Mouse (Mus musculus): Measurements from ENCODE around the gene Nap1l1. TPM values are rescaled to one million over a fixed set of nuclear protein-coding genes. Genes with fewer than 3 reads are reported as not detected.

Gene Nap1l1
- polyA plus RNA-seq, 1 experiment from 2014 or later: 248 TPM

DNA sequence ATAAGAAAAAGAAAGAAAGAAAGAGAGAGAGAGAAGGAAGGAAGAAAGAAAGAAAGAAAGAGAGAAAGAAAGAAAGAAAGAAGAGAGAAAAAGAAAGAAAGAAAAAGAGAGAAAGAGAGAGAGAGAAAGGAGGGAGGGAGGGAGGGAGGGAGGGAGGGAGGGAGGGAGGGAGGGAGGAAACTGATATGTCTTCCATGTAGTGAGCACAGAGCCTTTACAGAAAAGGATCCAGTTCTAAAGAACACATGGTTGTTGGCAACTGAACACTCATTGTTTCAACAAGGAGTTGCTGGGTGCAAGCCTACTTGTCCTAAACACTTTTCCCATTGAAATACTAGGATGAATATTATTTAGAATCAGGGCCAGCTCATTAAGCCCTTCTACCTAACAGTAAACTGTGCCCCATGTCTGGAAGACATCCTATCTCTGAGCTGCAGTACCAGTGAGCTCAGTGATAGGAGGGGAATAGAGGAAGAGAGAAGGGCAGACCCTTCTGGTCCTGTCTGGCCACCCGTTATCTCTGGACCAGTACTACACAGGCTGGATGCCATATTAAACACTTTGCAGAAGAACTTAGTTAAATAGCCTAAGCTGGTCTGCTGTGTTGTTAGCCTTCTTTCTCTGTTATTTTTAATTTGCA, 21.2 kb upstream of the Nap1l1 start:
- DNase-seq (ENCODE audit: low spot score) (no peak), ATAC-seq (replicated peaks; ENCODE audit: low FRiP score, low TSS enrichment, low read depth) (no peak)
- no peaks in the 10 kb centered on the region for H3K27me3 ChIP-seq (replicated peaks; ENCODE audit: control insufficient read depth, insufficient read depth, low read length)
- 72% methylated on average over 1 of the region's 1 CpGs for WGBS
- H3K27ac ChIP-seq (ENCODE audit: low read depth): no peak overlapping the region
- H3K4me3 ChIP-seq (ENCODE audit: low read depth, low read length): no peak overlapping the region
- no peak overlapping the region for H3K4me2 ChIP-seq (ENCODE audit: low read length)
- no peaks in the 10 kb centered on the region for H3K36me3 ChIP-seq (ENCODE audit: control insufficient read depth, insufficient read depth, low read length)
- no peak overlapping the region for H3K9ac ChIP-seq (ENCODE audit: low read length)
- H3K9me3 ChIP-seq (ENCODE audit: control insufficient read depth, low read length): no peaks in the 10 kb centered on the region
- no peaks in the 10 kb centered on the region for H3K4me1 ChIP-seq (replicated peaks; ENCODE audit: control insufficient read depth, insufficient read depth, low read length)

DNA sequence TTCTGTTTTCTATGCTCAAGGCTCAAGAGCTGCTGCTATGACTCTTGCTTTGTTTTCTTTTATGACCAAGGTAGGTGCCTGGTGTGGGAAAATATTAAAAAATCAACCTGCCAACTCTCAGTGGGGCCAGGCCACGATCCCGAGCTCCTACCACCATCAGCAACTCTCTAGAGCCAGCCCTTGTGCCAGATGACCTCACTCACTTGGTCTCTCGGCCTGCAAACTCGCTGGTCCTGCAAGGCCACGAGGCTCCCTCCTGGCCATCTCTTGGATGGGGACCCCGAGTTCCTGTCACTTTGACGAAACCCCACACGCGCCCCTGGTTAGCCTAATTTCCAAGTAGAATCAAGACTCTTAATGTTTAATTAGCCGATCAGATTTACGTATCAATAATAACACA, 20.6 kb upstream of the Nap1l1 start:
- H3K27me3 ChIP-seq (replicated peaks; ENCODE audit: control insufficient read depth, insufficient read depth, low read length): no peaks in the 10 kb centered on the region
- no peak overlapping the region for H3K4me3 ChIP-seq (ENCODE audit: low read depth, low read length)
- no peak for DNase-seq (ENCODE audit: low spot score)
- no peaks in the 10 kb centered on the region for H3K4me1 ChIP-seq (replicated peaks; ENCODE audit: control insufficient read depth, insufficient read depth, low read length)
- H3K36me3 ChIP-seq (ENCODE audit: control insufficient read depth, insufficient read depth, low read length): no peaks in the 10 kb centered on the region
- H3K9me3 ChIP-seq (ENCODE audit: control insufficient read depth, low read length): no peaks in the 10 kb centered on the region
- H3K9ac ChIP-seq (ENCODE audit: low read length): no peak overlapping the region
- 92% methylated on average over 11 of the region's 11 CpGs for WGBS
- no peak for ATAC-seq (replicated peaks; ENCODE audit: low FRiP score, low TSS enrichment, low read depth)
- H3K27ac ChIP-seq (ENCODE audit: low read depth): no peak overlapping the region
- no peak overlapping the region for H3K4me2 ChIP-seq (ENCODE audit: low read length)

DNA sequence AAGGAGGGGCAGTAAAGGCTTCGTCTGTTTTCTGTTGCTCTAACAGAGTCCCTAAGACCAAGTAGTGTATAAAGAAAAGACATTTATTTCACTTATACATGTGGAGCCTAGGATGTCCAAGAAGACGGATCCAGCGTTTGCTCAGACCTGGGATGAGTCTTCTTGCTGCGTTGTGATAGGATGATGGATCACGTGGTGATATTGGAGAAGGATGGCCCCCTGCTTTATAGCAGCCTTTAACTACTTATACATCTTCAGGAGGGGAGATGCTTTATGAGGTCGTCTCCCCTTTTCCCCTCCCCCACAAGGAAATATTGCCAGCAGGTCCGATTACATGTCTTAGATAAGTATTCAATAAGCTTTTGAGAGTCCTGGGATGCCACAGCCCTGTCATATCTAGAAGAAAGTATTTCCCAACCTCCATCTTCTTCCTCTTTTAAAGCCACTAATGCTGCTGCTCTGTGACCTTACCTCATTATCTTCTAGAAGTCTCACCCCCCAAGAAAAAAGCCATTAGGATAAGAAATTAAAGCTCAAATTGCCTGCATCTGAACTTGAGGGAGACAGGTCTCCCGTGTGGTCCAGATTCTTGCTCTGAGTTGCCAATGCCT, 18.2 kb upstream of the Nap1l1 start:
- Histone ChIP-seq H3K9me3 (ENCODE audit: control insufficient read depth, low read length) (no peaks in the 10 kb centered on the region), H3K27me3 (replicated peaks; ENCODE audit: control insufficient read depth, insufficient read depth, low read length) (no peaks in the 10 kb centered on the region), H3K4me2 (ENCODE audit: low read length) (no peak overlapping the region), H3K4me3 (ENCODE audit: low read depth, low read length) (no peak overlapping the region), H3K4me1 (replicated peaks; ENCODE audit: control insufficient read depth, insufficient read depth, low read length) (no peaks in the 10 kb centered on the region), H3K36me3 (ENCODE audit: control insufficient read depth, insufficient read depth, low read length) (no peaks in the 10 kb centered on the region), H3K27ac (ENCODE audit: low read depth) (no peak overlapping the region), H3K9ac (ENCODE audit: low read length) (no peak overlapping the region)
- ATAC-seq (replicated peaks; ENCODE audit: low FRiP score, low TSS enrichment, low read depth) (no peak), DNase-seq (ENCODE audit: low spot score) (no peak)
- 64% methylated on average over 8 of the region's 8 CpGs for WGBS

DNA sequence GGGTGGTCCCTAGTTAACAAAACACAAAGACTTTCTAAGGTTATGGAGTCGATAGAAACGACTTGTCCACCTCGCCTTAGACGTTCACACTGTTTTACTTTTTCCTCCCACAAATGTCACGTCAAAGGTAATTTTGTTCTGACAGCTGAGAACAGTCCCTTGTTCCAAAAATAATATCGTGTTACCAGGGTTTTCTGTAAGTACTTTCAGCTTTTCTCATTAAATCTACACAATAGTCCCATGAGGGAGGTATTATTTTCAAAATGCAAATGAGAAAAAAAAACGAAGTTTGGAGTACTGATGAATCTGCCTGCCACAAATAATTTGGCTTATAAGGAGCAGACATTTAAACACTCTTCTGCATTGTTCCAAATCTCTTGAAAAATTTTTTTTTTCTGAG, 14.9 kb upstream of the Nap1l1 start:
- Histone ChIP-seq H3K4me3 (ENCODE audit: low read depth, low read length) (no peak overlapping the region), H3K9me3 (ENCODE audit: control insufficient read depth, low read length) (no peaks in the 10 kb centered on the region), H3K27ac (ENCODE audit: low read depth) (no peak overlapping the region), H3K9ac (ENCODE audit: low read length) (no peak overlapping the region), H3K4me2 (ENCODE audit: low read length) (no peak overlapping the region), H3K27me3 (replicated peaks; ENCODE audit: control insufficient read depth, insufficient read depth, low read length) (no peaks in the 10 kb centered on the region), H3K36me3 (ENCODE audit: control insufficient read depth, insufficient read depth, low read length) (no peaks in the 10 kb centered on the region), H3K4me1 (replicated peaks; ENCODE audit: control insufficient read depth, insufficient read depth, low read length) (no peaks in the 10 kb centered on the region)
- DNase-seq (ENCODE audit: low spot score) (no peak), ATAC-seq (replicated peaks; ENCODE audit: low FRiP score, low TSS enrichment, low read depth) (no peak)
- 78% methylated on average over 7 of the region's 7 CpGs for WGBS

DNA sequence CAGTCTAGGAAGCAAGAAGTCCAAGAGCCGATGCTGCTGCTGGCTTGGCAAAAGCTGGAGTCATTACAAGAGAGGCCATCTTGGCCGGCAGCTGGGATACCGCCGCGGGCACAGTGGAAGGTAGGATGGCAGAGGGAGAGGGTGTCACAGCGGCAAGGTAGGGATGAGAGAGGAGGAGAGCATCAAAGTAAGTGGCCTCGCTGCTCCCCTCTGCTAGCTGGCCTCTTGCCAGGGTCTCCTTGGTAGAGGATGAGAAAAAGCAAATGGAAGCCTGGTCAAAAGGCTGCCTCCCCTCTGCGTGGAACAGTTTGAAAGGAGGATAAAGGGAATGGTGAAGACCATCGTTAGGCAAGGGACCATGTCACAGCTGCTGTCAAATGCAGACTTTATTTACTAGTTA, 14.0 kb upstream of the Nap1l1 start:
- H3K4me1 ChIP-seq (replicated peaks; ENCODE audit: control insufficient read depth, insufficient read depth, low read length): no peaks in the 10 kb centered on the region
- no peak overlapping the region for H3K4me3 ChIP-seq (ENCODE audit: low read depth, low read length)
- WGBS: 72% methylated on average over 9 of the region's 9 CpGs
- no peaks in the 10 kb centered on the region for H3K9me3 ChIP-seq (ENCODE audit: control insufficient read depth, low read length)
- H3K4me2 ChIP-seq (ENCODE audit: low read length): no peak overlapping the region
- DNase-seq (ENCODE audit: low spot score) (peak; percentile 53), ATAC-seq (replicated peaks; ENCODE audit: low FRiP score, low TSS enrichment, low read depth) (no peak)
- H3K27ac ChIP-seq (ENCODE audit: low read depth): no peak overlapping the region
- no peaks in the 10 kb centered on the region for H3K36me3 ChIP-seq (ENCODE audit: control insufficient read depth, insufficient read depth, low read length)
- no peaks in the 10 kb centered on the region for H3K27me3 ChIP-seq (replicated peaks; ENCODE audit: control insufficient read depth, insufficient read depth, low read length)
- H3K9ac ChIP-seq (ENCODE audit: low read length): no peak overlapping the region

DNA sequence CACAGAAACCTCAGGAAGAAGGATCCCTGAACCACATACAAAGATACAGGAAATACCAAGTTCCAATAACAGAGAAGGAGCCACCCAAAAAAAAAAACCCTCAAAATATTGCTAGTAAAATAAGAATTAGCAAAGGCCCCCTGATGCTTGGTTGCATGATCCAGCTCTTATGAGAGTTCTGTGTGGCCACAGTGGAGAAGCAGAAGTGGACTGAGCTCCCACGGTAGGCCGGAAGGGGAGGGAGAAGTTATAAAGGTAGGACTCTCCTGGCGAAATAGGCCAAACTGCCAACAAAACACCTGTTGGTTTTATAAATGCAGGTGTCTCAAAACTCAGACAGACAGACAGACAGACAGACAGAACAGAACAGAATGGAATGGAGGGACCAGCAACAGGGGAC, 13.1 kb upstream of the Nap1l1 start:
- Histone ChIP-seq H3K27me3 (replicated peaks; ENCODE audit: control insufficient read depth, insufficient read depth, low read length) (no peaks in the 10 kb centered on the region), H3K27ac (ENCODE audit: low read depth) (no peak overlapping the region), H3K4me1 (replicated peaks; ENCODE audit: control insufficient read depth, insufficient read depth, low read length) (no peaks in the 10 kb centered on the region), H3K9ac (ENCODE audit: low read length) (no peak overlapping the region), H3K36me3 (ENCODE audit: control insufficient read depth, insufficient read depth, low read length) (no peaks in the 10 kb centered on the region), H3K4me2 (ENCODE audit: low read length) (no peak overlapping the region), H3K4me3 (ENCODE audit: low read depth, low read length) (no peak overlapping the region), H3K9me3 (ENCODE audit: control insufficient read depth, low read length) (no peaks in the 10 kb centered on the region)
- DNase-seq (ENCODE audit: low spot score) (no peak), ATAC-seq (replicated peaks; ENCODE audit: low FRiP score, low TSS enrichment, low read depth) (no peak)
- 91% methylated on average over 3 of the region's 3 CpGs for WGBS

DNA sequence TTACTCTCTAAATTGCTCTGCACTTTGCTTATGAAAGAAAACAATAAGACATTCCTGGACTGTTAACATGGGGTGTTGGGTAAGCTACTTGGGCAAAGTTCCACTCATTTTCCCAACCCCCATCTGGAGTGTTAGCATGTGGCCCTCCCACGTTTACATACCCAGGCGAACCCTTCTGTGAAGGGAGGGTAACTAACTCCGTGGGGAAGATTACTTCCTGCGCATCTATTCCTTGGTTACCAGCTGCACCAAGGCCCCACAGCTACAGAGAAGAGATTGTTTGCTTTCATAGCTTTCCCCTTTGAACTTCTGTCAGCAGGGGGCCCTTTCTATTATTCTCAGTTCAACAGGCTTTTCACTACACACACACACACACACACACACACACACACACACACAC, 12.6 kb upstream of the Nap1l1 start:
- no peaks in the 10 kb centered on the region for H3K4me1 ChIP-seq (replicated peaks; ENCODE audit: control insufficient read depth, insufficient read depth, low read length)
- H3K9me3 ChIP-seq (ENCODE audit: control insufficient read depth, low read length): no peaks in the 10 kb centered on the region
- no peak for DNase-seq (ENCODE audit: low spot score)
- no peaks in the 10 kb centered on the region for H3K27me3 ChIP-seq (replicated peaks; ENCODE audit: control insufficient read depth, insufficient read depth, low read length)
- no peak for ATAC-seq (replicated peaks; ENCODE audit: low FRiP score, low TSS enrichment, low read depth)
- no peak overlapping the region for H3K27ac ChIP-seq (ENCODE audit: low read depth)
- H3K36me3 ChIP-seq (ENCODE audit: control insufficient read depth, insufficient read depth, low read length): no peaks in the 10 kb centered on the region
- 33% methylated on average over 4 of the region's 4 CpGs for WGBS
- no peak overlapping the region for H3K9ac ChIP-seq (ENCODE audit: low read length)
- no peak overlapping the region for H3K4me3 ChIP-seq (ENCODE audit: low read depth, low read length)
- no peak overlapping the region for H3K4me2 ChIP-seq (ENCODE audit: low read length)

DNA sequence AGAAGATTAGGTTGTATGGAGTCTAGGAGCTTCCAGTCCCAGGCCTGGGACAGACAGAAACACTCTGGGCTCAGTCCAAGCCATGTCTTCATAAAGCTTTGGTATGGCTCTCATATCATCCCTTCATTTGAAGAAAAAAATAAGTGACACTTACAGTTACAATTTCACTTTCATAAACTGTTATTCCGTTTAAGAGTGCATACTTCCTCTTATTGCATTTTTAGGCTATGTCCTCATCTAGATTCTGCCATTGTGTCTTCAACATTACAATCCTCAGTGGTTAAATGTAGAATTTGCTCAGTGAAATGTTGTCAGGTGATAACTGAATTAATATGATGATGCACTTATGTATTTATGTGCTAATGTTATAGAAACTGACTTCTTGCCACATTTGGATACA, 8.2 kb upstream of the Nap1l1 start:
- Histone ChIP-seq H3K9ac (ENCODE audit: low read length) (no peak overlapping the region), H3K9me3 (ENCODE audit: control insufficient read depth, low read length) (no peaks in the 10 kb centered on the region)
- WGBS: 77% methylated on average over 1 of the region's 1 CpGs

DNA sequence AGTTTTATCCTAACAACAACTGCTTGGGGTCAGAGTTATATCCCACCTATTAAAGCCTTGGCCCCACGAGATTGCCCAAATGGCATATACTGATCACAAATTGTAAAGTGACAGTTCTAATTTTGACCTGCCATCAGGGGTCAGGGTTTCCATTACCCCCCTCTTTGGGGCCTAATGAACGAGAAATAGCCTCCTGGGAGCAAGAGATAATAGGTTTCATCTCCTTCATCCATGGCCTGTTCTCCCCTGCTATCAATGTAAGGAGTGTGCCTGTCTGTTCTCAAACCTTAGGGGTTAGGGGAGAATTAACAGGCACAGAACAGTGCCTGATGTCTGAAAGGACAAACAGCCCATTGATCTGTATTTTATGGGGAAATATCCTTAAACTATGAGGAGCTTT, 7.6 kb upstream of the Nap1l1 start:
- Histone ChIP-seq H3K36me3 (ENCODE audit: control insufficient read depth, insufficient read depth, low read length) (no peaks in the 10 kb centered on the region), H3K9me3 (ENCODE audit: control insufficient read depth, low read length) (no peaks in the 10 kb centered on the region), H3K9ac (ENCODE audit: low read length) (no peak overlapping the region), H3K4me3 (ENCODE audit: low read depth, low read length) (no peak overlapping the region), H3K27ac (ENCODE audit: low read depth) (no peak overlapping the region), H3K4me2 (ENCODE audit: low read length) (no peak overlapping the region), H3K4me1 (replicated peaks; ENCODE audit: control insufficient read depth, insufficient read depth, low read length) (no peaks in the 10 kb centered on the region), H3K27me3 (replicated peaks; ENCODE audit: control insufficient read depth, insufficient read depth, low read length) (no peaks in the 10 kb centered on the region)
- ATAC-seq (replicated peaks; ENCODE audit: low FRiP score, low TSS enrichment, low read depth) (no peak), DNase-seq (ENCODE audit: low spot score) (no peak)
- 56% methylated on average over 2 of the region's 2 CpGs for WGBS

More for the DNA sequence above, 8.2 kb upstream of the Nap1l1 start:
- H3K4me3 ChIP-seq (ENCODE audit: low read depth, low read length): no peak overlapping the region
- H3K27ac ChIP-seq (ENCODE audit: low read depth): no peak overlapping the region
- ATAC-seq (replicated peaks; ENCODE audit: low FRiP score, low TSS enrichment, low read depth): no peak
- no peak for DNase-seq (ENCODE audit: low spot score)
- H3K27me3 ChIP-seq (replicated peaks; ENCODE audit: control insufficient read depth, insufficient read depth, low read length): no peaks in the 10 kb centered on the region
- no peaks in the 10 kb centered on the region for H3K4me1 ChIP-seq (replicated peaks; ENCODE audit: control insufficient read depth, insufficient read depth, low read length)
- H3K36me3 ChIP-seq (ENCODE audit: control insufficient read depth, insufficient read depth, low read length): no peaks in the 10 kb centered on the region
- H3K4me2 ChIP-seq (ENCODE audit: low read length): no peak overlapping the region

Measured in intestine, embryonic 14.5 days (tissue).